Mouse (Mus musculus) heart, embryonic 15.5 days (tissue): ENCODE results near the gene Satb2. TPM values are rescaled to one million over a fixed set of nuclear protein-coding genes. Genes with fewer than 3 reads are reported as not detected.

ENCODE experiments used
- ATAC-seq: fragments of 200-750 bp; cut with Nextera tagmentation; replicated peaks from 2 replicates; pipeline ENCODE4 v1.8.0; 2017; ENCODE audit warnings: low read depth, moderate TSS enrichment; ENCODE audit not compliant: insufficient number of reproducible peaks, insufficient read depth, low FRiP score
- H3K27ac ChIP-seq: fragments of 300-500 bp; sonication (generic); 2 replicates; pipeline ENCODE4 v1.5.1; 2015; ENCODE audit warnings: mild to moderate bottlenecking, inconsistent platforms
- H3K27me3 ChIP-seq: fragments of 300-500 bp; sonication (generic); 2 replicates; pipeline ENCODE4 v1.6.1; 2015; ENCODE audit warnings: inconsistent platforms
- H3K36me3 ChIP-seq: fragments of 300-500 bp; sonication (generic); 2 replicates; pipeline ENCODE4 v1.6.1; 2015; ENCODE audit warnings: mild to moderate bottlenecking, inconsistent platforms
- H3K4me1 ChIP-seq: fragments of 300-500 bp; sonication (generic); replicated peaks from 2 replicates; pipeline ENCODE4 v1.6.1; 2015; ENCODE audit warnings: inconsistent platforms
- H3K4me2 ChIP-seq: fragments of 300-500 bp; sonication (generic); 2 replicates; pipeline ENCODE4 v1.6.1; 2015; ENCODE audit warnings: inconsistent platforms, mild to moderate bottlenecking, moderate library complexity
- H3K4me3 ChIP-seq: fragments of 300-500 bp; sonication (generic); 2 replicates; pipeline ENCODE4 v1.5.1; 2015; ENCODE audit warnings: mild to moderate bottlenecking, inconsistent platforms
- H3K9ac ChIP-seq: fragments of 300-500 bp; sonication (generic); 2 replicates; pipeline ENCODE4 v1.6.1; 2015; ENCODE audit warnings: mild to moderate bottlenecking, inconsistent platforms
- H3K9me3 ChIP-seq: fragments of 300-500 bp; sonication (generic); replicated peaks from 2 replicates; pipeline ENCODE4 v1.6.1; 2016; ENCODE audit warnings: inconsistent platforms
- WGBS: fragments of 180-500 bp; shearing (Covaris S2); methylation state at CpG from one replicate; pipeline ENCODE4 v1.1.7; 2015; ENCODE audit warnings: mixed read lengths; 5-methylcytosine and 5-hydroxymethylcytosine counted together
- polyA plus RNA-seq: library from polyadenylated mRNA; unstranded; fragments of >200 nt; fragmentation: Nextera tagmentation; extraction: Ambion mirVana; gene quantifications from 2 replicates; pipeline ENCODE4 v1.2.1, GENCODE M21; 2015

Gene Satb2
- polyA plus RNA-seq, result 0.10 and 0.18 TPM in 2 replicates

DNA sequence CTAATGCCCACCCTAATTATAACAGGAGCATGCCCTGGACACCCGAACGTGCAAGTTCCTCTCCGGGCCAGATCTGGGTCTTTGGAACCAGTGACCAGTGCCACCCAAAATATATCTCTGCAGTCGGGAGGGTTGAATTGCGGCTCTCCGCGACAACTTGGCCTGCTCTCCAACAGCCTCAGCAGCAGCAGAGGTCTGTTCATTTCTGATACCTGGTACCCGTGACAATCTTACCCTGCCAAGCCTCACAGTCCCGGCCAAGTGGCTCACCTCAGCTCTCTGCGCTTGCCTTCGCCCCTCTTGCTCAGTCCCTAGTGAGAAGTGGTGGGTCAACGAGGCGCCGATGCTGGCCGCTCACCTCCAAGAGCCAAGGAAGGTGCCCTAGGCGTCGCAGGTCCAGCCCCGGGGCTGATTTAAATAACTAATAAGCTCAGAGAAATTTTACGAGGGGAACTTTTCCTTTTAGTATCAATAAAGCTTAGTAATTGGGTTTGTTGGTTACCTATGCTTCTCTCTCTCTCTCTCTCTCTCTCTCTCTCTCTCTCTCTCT, at the start of gene Satb2:
TSS of gene Satb2 (minus strand) at position 500 of the 550 bp plus-strand sequence.
- Histone ChIP-seq H3K27me3 (peaks cover 80% of the 10 kb centered on the region), H3K36me3 (no peaks in the 10 kb centered on the region), H3K4me3 (peak within 1 kb of the TSS; percentile 33), H3K4me2 (peak within 1 kb of the TSS; percentile 51), H3K9me3 (no peaks in the 10 kb centered on the region), H3K9ac (no peak within 1 kb of the TSS), H3K27ac (no peak within 1 kb of the TSS), H3K4me1 (peaks cover 30% of the 10 kb centered on the region)
- WGBS, result 2% methylated on average over 19 of the region's 19 CpGs
- ATAC-seq, result no peak

DNA sequence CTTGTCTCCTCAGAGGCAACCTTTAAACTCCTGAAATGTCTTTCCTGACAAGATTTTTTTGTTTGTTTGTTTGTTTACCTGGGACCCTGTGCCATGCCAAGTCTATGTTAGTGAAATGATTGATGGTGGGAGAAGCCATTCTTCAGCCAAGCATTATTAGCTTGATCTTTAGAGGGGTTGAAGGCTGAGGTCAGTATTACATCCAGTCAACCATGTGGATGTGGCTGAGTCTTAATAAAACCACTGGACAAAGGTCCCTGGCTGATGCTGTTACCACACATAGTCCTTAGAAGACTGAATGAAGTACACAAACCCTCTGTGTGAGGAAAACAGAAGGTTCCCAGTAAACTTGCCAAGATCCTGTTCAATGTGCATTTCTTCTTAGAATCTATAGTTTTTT, 40.5 kb upstream of the Satb2 start:
- Histone ChIP-seq H3K36me3 (no peaks in the 10 kb centered on the region), H3K27me3 (no peaks in the 10 kb centered on the region), H3K4me1 (no peaks in the 10 kb centered on the region), H3K27ac (no peak overlapping the region), H3K4me2 (no peak overlapping the region), H3K9me3 (no peaks in the 10 kb centered on the region), H3K4me3 (no peak overlapping the region), H3K9ac (no peak overlapping the region)
- no peak for ATAC-seq

DNA sequence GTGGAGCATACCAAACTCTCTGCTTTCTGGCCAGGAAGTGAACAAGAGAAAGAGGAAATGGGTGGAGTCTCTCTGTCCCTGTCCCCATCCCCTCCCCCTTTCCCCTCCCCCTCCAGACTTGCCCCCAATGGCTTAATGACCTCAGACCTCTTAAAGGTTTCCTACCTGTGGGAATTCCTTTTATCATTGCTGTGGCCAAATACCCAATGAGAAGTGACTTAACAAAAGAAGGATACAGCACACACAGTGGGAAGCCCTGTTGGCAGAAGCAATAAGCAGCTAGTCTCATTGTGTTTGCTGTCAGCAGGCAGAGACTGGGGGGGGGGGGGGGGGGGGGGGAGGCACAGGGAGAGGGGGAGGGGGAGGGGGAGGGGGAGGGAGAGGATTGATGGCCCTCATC, 35.4 kb upstream of the Satb2 start:
- Histone ChIP-seq H3K9me3 (no peaks in the 10 kb centered on the region), H3K27me3 (no peaks in the 10 kb centered on the region), H3K4me3 (no peak overlapping the region), H3K4me1 (no peaks in the 10 kb centered on the region), H3K36me3 (no peaks in the 10 kb centered on the region), H3K4me2 (no peak overlapping the region), H3K27ac (no peak overlapping the region), H3K9ac (no peak overlapping the region)
- ATAC-seq, result no peak

DNA sequence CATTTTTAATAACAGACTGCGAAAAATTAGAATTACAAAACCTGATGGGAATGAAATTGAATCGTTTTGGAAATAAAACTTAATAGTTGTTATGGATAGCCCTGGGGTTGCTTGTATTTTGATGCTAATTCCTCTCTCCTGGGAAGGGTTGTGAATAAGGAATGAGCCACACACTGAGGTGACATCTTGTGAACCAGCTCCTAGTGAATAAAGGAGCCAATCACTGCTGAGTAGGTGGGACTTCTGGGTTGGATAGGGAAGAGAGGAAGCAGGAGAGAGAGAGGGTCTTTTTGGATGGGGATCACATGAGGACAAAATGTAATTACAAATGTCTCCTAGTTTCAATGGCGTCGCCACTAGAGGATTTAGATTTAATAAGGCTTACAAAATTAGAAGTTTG, 30.7 kb upstream of the Satb2 start:
- Histone ChIP-seq H3K27me3 (no peaks in the 10 kb centered on the region), H3K4me3 (no peak overlapping the region), H3K27ac (no peak overlapping the region), H3K4me2 (no peak overlapping the region), H3K9me3 (no peaks in the 10 kb centered on the region), H3K36me3 (no peaks in the 10 kb centered on the region), H3K9ac (no peak overlapping the region), H3K4me1 (no peaks in the 10 kb centered on the region)
- ATAC-seq, result no peak
- 65% methylated on average over 4 of the region's 4 CpGs for WGBS

DNA sequence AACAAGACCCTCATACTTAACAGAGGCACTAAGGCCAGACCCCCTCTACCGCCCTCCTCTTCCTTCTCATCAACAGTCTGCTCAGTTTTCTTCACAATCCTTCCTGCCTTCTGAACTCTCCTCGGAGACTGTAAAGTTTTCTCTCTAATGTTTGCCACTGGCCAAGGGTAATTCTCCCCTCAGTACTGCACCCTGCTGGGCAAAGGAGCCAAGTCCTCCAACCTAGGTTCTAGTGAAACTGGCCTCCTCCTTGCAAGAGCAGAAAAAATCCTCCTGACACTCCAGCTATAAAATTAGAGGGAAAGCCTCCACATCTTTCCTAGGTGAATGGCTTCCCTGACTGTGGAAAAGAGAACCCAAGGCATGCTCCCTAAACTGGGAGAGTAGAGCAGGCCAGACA, 16.6 kb upstream of the Satb2 start:
- Histone ChIP-seq H3K36me3 (no peaks in the 10 kb centered on the region), H3K9ac (no peak overlapping the region), H3K9me3 (no peaks in the 10 kb centered on the region), H3K27me3 (no peaks in the 10 kb centered on the region), H3K4me1 (no peaks in the 10 kb centered on the region), H3K4me3 (no peak overlapping the region), H3K4me2 (no peak overlapping the region), H3K27ac (no peak overlapping the region)
- no peak for ATAC-seq
- WGBS, result 45% methylated on average over 2 of the region's 2 CpGs

DNA sequence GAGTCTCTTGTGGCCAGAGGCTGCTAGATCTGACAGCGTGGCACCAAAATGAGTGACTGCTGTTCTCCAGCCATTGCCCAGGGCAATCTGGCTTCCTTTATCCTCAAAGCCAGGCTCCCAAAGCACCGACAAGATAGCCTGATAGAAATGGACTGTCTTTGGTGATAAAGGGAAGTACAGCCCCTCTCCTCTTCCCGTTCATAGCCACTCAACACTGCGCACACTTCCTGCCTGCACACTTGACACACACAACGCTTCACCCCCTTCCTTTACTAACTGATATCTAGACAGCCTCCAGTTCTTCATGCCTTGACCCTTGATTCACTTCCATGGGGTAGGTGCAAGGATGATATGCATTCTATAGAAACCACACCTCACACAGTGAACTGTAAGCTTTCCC, 13.9 kb upstream of the Satb2 start:
- Histone ChIP-seq H3K27me3 (peaks cover 9% of the 10 kb centered on the region), H3K36me3 (no peaks in the 10 kb centered on the region), H3K4me1 (no peaks in the 10 kb centered on the region), H3K9me3 (no peaks in the 10 kb centered on the region), H3K9ac (no peak overlapping the region), H3K4me3 (no peak overlapping the region), H3K4me2 (no peak overlapping the region), H3K27ac (no peak overlapping the region)
- no peak for ATAC-seq
- WGBS, result 26% methylated on average over 5 of the region's 5 CpGs

DNA sequence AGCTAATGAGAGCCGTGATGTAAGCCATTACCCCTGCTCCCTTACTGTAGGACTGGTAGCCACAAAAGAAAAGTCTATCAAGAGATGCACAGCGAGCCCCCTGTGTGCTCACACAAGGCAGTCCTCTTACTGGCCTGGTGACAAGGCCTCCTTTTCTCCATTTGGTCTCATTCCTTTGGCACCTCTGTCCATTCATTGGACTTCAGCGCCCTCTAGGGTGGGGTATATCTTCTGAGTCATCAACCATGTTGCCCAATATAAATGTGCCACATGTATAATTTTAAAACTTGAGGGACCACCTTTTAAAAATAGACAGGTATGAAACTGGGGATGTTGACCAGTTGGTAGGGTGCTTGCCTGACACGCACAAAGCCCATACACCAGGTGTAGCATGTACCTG, 13.2 kb upstream of the Satb2 start:
- no peaks in the 10 kb centered on the region for H3K4me1 ChIP-seq
- H3K27ac ChIP-seq, result no peak overlapping the region
- peaks cover 16% of the 10 kb centered on the region for H3K27me3 ChIP-seq
- H3K4me2 ChIP-seq, result no peak overlapping the region
- WGBS, result 59% methylated on average over 4 of the region's 4 CpGs
- no peak overlapping the region for H3K9ac ChIP-seq
- no peaks in the 10 kb centered on the region for H3K9me3 ChIP-seq
- no peak overlapping the region for H3K4me3 ChIP-seq
- ATAC-seq, result no peak
- no peaks in the 10 kb centered on the region for H3K36me3 ChIP-seq

DNA sequence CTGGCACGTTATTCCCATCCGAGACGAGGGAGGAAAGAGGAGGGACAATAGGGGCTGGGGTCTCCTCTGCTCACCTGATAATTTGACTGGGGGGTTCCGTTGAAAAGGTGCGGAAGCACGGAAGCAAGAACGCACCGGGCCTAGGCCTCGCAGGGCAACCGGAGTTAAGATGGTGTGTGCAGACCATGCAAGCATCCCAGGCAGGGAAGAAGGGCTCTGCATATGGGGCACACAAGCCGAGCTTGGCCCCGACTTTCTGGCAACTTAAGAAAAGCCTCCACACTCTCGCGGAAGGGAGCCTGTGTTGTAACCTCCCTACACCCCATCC, 6.0 kb upstream of the Satb2 start:
- H3K4me2 ChIP-seq, result no peak overlapping the region
- H3K4me1 ChIP-seq, result peaks cover 10% of the 10 kb centered on the region; the same call in 1 of the 2 replicates
- no peak for ATAC-seq
- no peaks in the 10 kb centered on the region for H3K36me3 ChIP-seq
- no peak overlapping the region for H3K9ac ChIP-seq
- H3K27me3 ChIP-seq, result peaks cover 86% of the 10 kb centered on the region
- H3K4me3 ChIP-seq, result no peak overlapping the region
- WGBS, result 6% methylated on average over 14 of the region's 14 CpGs
- no peak overlapping the region for H3K27ac ChIP-seq
- no peaks in the 10 kb centered on the region for H3K9me3 ChIP-seq

DNA sequence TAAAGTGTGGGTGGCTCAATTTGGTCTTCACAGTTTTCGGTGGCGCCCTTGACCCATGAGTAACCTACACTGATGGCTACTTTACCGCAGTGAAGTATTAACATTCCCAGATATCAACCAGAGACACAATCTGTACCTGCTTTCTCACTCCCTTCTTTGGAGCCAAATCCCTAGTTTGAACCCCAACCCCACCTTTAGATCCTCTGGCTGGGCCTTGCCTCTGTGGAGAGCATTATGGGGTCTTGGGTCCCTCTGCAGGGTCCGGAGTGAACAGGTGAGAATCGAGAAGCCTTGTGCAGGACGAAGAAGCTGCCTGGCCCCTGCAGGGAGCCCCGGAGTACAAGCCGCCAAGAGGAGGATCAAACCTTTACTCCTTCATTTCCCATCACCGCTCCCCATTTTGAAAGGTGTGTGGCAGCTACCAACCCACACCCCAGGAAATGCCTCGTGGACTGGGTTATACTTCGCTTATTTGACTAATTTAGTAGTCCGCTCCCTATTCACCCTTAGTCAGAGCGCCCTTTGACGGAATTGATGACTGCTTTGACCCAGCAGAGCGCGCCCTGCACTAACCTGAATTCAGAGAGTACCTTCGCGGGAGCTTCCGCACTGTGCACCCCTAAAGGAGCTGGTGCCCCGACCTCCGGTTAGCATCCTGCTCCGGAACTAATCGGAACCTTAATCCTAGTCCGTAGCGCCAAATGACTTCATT, 5.5 kb upstream of the Satb2 start:
- H3K4me3 ChIP-seq, result no peak overlapping the region
- no peaks in the 10 kb centered on the region for H3K9me3 ChIP-seq
- WGBS, result 3% methylated on average over 25 of the region's 25 CpGs
- ATAC-seq, result no peak
- no peak overlapping the region for H3K4me2 ChIP-seq
- peaks cover 10% of the 10 kb centered on the region; the same call in 1 of the 2 replicates for H3K4me1 ChIP-seq
- no peak overlapping the region for H3K9ac ChIP-seq
- no peaks in the 10 kb centered on the region for H3K36me3 ChIP-seq
- no peak overlapping the region for H3K27ac ChIP-seq
- peaks cover 90% of the 10 kb centered on the region for H3K27me3 ChIP-seq

DNA sequence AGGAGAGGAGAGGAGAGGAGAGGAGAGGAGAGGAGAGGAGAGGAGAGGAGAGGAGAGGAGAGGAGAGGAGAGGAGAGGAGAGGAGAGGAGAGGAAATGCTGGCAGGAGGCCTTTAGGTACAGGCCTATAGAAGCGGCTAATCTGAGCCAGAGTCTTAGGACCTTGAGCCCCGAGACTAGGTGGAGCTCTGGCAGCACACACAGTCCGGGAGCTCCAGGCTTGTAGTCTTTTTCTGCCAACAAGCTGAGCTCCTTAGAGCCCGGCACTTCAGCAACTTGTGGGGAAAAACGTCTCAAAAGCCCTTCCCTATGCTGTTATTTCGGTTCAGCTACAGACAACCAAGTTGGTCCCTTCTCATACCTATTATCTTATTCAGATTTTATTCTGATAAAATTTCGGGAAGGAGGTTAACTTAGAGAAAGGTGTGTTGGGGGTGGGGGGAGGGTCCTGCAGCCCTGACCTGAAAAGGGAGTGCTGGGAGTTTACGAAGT, 4.7 kb upstream of the Satb2 start:
- H3K9me3 ChIP-seq, result no peaks in the 10 kb centered on the region
- H3K4me1 ChIP-seq, result peaks cover 10% of the 10 kb centered on the region; the same call in 1 of the 2 replicates
- H3K4me2 ChIP-seq, result no peak overlapping the region
- no peak overlapping the region for H3K4me3 ChIP-seq
- WGBS, result 4% methylated on average over 8 of the region's 8 CpGs
- H3K27me3 ChIP-seq, result peaks cover 92% of the 10 kb centered on the region
- ATAC-seq, result no peak
- no peak overlapping the region for H3K9ac ChIP-seq
- H3K36me3 ChIP-seq, result no peaks in the 10 kb centered on the region
- no peak overlapping the region for H3K27ac ChIP-seq

DNA sequence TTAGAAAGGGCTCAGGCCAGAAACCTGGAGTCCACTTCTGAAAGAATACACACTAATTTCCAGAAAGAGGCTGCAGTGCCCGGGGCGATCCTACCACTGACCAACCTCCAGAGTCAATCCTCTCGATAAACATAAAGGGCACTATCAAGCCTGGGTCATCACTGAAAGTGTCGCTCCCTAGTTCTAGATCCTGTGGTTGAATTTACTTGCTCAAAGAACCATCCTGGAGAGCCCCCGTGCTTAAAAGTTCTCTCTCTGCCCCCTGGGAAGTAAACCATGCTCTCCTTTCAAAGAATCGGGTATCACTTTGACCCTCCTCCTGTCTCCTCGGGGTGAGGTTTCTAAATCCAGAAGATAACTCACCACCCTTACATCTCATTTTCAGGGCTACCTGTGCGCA, 4.2 kb upstream of the Satb2 start:
- Histone ChIP-seq H3K36me3 (no peaks in the 10 kb centered on the region), H3K9me3 (no peaks in the 10 kb centered on the region), H3K9ac (no peak overlapping the region), H3K4me1 (peaks cover 15% of the 10 kb centered on the region; the same call in 1 of the 2 replicates), H3K27ac (no peak overlapping the region), H3K4me2 (no peak overlapping the region), H3K4me3 (no peak overlapping the region), H3K27me3 (peaks cover 95% of the 10 kb centered on the region)
- 6% methylated on average over 8 of the region's 8 CpGs for WGBS
- ATAC-seq, result no peak

DNA sequence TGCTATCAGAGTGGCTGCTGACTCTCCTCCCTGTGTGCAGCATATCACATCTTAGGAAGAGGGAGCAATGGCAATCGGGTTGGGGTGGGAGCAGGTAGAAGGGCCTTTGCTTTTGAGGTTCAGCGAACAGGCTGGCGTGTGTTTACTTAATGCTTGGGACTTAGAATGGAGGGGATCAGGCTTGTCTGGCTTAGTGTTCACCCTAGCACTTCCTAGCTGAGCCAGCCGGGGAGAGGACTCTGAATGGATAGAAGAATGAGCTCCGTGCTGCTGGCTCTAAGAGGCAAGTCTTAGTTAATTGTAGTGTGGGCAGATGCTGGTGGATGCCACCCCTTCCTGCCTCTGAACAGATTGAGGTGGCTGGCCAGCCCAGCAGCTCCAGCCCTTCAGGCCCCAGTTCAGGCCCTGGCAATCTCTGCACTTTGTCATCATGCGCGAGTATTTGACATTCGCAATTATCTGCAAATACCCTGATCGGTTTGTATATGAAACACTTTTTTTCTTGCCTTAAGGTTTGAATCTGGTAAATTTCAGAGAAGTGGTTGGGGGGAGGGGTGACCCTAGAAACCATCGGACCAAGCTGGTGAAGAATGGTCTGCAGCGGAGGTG, 3.6 kb upstream of the Satb2 start:
- H3K27ac ChIP-seq, result no peak overlapping the region
- H3K4me3 ChIP-seq, result no peak overlapping the region
- WGBS, result 3% methylated on average over 11 of the region's 11 CpGs
- peaks cover 95% of the 10 kb centered on the region for H3K27me3 ChIP-seq
- H3K9me3 ChIP-seq, result no peaks in the 10 kb centered on the region
- no peak overlapping the region for H3K9ac ChIP-seq
- H3K4me2 ChIP-seq, result no peak overlapping the region
- H3K36me3 ChIP-seq, result no peaks in the 10 kb centered on the region
- H3K4me1 ChIP-seq, result peaks cover 21% of the 10 kb centered on the region
- no peak for ATAC-seq
